Mouse (Mus musculus) midbrain, embryonic 15.5 days (tissue): ENCODE results near the gene Pdia6. TPM values are rescaled to one million over a fixed set of nuclear protein-coding genes. Genes with fewer than 3 reads are reported as not detected.

Source experiments
- ATAC-seq: fragments of 200-750 bp; cut with Nextera tagmentation; replicated peaks from 2 replicates; pipeline ENCODE4 v1.8.0; 2017; ENCODE audit warnings: moderate TSS enrichment
- H3K27ac ChIP-seq: fragments of 300-500 bp; sonication (generic); 2 replicates; pipeline ENCODE4 v1.5.1; 2015; ENCODE audit warnings: mild to moderate bottlenecking, inconsistent platforms
- H3K27me3 ChIP-seq: fragments of 300-500 bp; sonication (generic); replicated peaks from 2 replicates; pipeline ENCODE4 v1.6.1; 2015; ENCODE audit warnings: inconsistent platforms
- H3K36me3 ChIP-seq: fragments of 300-500 bp; sonication (generic); replicated peaks from 2 replicates; pipeline ENCODE4 v1.6.1; 2015; ENCODE audit warnings: inconsistent platforms
- H3K4me1 ChIP-seq: fragments of 300-500 bp; sonication (generic); 2 replicates; pipeline ENCODE4 v1.6.1; 2015; ENCODE audit warnings: inconsistent platforms
- H3K4me2 ChIP-seq: fragments of 300-500 bp; sonication (generic); 2 replicates; pipeline ENCODE4 v1.6.1; 2015; ENCODE audit warnings: inconsistent platforms, mild to moderate bottlenecking, moderate library complexity
- H3K4me3 ChIP-seq: fragments of 300-500 bp; sonication (generic); 2 replicates; pipeline ENCODE4 v1.5.1; 2015; ENCODE audit warnings: mild to moderate bottlenecking, inconsistent platforms
- H3K9ac ChIP-seq: fragments of 300-500 bp; sonication (generic); 2 replicates; pipeline ENCODE4 v1.6.1; 2015; ENCODE audit warnings: mild to moderate bottlenecking, inconsistent platforms
- H3K9me3 ChIP-seq: fragments of 300-500 bp; sonication (generic); 2 replicates; pipeline ENCODE4 v1.6.1; 2016; ENCODE audit warnings: inconsistent platforms
- WGBS: fragments of 180-500 bp; shearing (Covaris S2); methylation state at CpG from one replicate; pipeline ENCODE4 v1.1.7; 2015; ENCODE audit warnings: mixed read lengths; 5-methylcytosine and 5-hydroxymethylcytosine counted together
- polyA plus RNA-seq: library from polyadenylated mRNA; unstranded; fragments of >200 nt; fragmentation: Nextera tagmentation; extraction: Ambion mirVana; gene quantifications from 2 replicates; pipeline ENCODE4 v1.2.1, GENCODE M21; 2015

Pdia6 gene
- polyA plus RNA-seq, 1 experiment from 2014 or later: 273 TPM

DNA sequence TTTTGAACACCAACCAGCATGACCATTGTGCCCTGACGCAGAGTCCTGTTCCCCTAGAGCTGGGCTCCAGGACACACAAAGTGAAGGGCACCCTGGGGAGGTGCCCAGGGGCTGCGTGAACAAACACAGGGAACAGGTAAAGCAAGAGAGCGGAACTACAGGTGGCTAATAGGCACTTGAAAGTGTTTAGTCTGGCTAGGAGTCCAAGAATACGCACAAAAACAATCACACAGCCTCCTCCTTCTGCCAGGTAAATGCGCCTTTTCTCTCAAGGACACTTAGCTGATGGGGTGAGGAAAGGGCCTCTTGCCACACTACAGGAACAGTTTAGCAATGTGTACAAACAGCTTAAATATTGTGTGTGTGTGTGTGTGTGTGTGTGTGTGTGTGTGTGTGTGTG is 49.8 kb downstream of the Pdia6 start:
- H3K4me2 ChIP-seq: no peak overlapping the region
- H3K9ac ChIP-seq: no peak overlapping the region
- H3K4me3 ChIP-seq: no peak overlapping the region
- peaks cover 1% of the 10 kb centered on the region; the same call in 1 of the 2 replicates for H3K4me1 ChIP-seq
- no peaks in the 10 kb centered on the region for H3K27me3 ChIP-seq
- no peak overlapping the region for H3K27ac ChIP-seq
- no peaks in the 10 kb centered on the region for H3K9me3 ChIP-seq
- ATAC-seq: no peak
- 91% methylated on average over 5 of the region's 5 CpGs for WGBS
- H3K36me3 ChIP-seq: no peaks in the 10 kb centered on the region

DNA sequence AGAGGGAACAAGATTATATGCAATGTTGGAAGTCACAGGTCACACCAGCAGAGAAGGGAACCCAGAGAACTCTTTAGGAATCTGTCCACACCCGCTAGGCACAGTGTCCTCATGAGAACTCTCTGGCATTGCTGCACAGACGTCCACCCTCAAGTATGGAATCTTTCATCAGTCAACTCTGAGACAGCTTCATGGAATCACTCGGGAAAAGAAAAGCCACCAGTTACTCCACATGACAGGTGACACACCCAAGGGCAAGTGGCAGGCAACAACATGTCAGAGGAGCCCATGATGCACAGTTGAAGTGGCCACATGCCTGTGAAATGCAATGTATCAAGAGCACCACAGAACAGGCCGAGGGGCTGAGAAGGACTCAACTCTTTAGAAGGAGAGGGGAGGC is 51.6 kb downstream of the Pdia6 start:
- H3K27ac ChIP-seq: no peak overlapping the region
- no peak overlapping the region for H3K9ac ChIP-seq
- no peak overlapping the region for H3K4me2 ChIP-seq
- H3K9me3 ChIP-seq: no peaks in the 10 kb centered on the region
- WGBS: 80% methylated on average over 4 of the region's 4 CpGs
- H3K4me1 ChIP-seq: no peaks in the 10 kb centered on the region
- no peaks in the 10 kb centered on the region for H3K36me3 ChIP-seq
- peaks cover 1% of the 10 kb centered on the region; the same call in 1 of the 2 replicates for H3K27me3 ChIP-seq
- no peak for ATAC-seq
- no peak overlapping the region for H3K4me3 ChIP-seq

DNA sequence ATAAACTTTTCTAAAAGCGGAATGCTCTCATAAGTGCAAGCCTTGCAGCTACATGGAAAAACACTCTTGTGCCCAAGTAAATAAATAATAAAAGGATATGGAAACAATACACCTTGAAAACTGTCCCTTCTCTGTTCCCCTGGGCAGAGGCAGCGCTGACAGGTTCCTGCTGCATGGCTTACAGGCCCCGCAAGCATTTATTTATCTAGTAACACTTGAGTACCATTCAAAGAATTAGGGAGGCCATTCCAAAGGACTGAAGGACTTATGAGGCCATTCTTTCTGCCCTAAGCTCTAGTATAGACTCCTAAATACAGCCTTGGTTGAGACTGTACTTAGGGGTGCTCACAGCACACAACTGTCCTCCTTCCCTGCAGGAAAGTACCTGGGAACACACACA is 52.1 kb downstream of the Pdia6 start:
- ATAC-seq: no peak
- peaks cover 6% of the 10 kb centered on the region for H3K27me3 ChIP-seq
- H3K27ac ChIP-seq: no peak overlapping the region
- H3K4me2 ChIP-seq: no peak overlapping the region
- no peaks in the 10 kb centered on the region for H3K4me1 ChIP-seq
- 79% methylated on average over 3 of the region's 3 CpGs for WGBS
- H3K36me3 ChIP-seq: no peaks in the 10 kb centered on the region
- H3K9me3 ChIP-seq: no peaks in the 10 kb centered on the region
- H3K4me3 ChIP-seq: no peak overlapping the region
- no peak overlapping the region for H3K9ac ChIP-seq

DNA sequence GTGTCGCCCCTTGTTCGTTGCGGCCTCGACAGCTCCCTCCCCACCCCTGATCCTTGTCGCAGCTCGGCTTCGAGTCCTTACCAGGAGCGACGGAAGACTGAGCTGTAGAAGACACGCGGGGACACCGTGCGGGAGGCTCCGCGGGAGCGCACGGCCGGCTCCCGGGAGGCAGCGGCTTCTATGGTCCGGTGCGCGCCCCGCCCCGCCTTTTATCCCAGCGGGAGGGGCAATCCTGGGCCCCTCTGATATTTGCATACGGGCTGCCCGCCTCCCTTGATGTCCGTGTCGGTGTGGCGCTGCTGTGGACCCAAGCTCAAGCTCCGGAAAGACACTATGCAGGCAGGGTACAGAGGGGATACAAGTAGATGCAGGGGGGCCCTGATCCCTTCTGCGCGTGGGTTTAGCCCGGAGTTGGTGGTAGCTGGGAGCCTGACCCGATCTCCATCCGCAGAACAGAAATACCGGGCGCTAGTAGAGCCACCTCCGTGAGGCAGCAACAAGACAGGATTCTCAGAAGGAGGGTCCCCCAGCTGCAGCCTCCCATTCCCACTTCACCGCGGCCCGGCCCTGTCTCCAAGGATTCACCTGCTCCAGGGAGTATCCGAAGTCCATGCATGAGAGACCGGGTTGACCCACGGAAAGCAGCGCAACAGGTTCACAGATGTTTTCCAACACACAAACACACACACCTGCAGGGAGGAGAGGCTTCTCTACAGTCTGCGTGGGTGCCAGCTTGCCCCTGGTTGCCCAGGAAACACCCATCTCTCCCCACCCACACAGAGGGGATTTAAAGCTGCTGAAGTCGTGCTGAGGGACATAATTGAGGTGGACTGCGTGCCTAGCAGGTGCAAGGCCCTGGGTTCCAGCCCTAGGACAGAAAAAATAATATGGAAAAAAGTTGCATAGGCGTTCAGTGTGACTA is 58.5 kb downstream of the Pdia6 start:
- ATAC-seq: peak; percentile 70

DNA sequence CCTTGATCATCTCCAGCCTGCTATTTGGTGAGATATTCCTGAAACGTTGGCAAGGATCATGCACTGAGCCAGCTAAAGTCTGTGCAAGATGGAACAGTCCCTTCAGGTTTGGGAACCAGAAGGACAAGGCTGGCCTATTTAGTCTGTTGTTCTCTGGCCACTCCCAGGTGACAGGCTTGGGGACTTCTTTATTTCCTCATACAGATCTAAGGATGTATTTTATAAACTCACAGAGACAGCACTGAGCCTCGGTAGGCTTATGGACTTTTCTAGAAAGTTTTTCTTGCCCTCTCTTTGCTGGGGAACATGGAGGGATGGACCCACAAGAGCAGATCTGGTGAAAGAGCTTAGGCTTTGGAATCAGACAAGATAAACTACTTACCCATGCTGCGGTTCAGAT is 62.9 kb downstream of the Pdia6 start, which contains the start of gene Atp6v1c2:
Atp6v1c2 (minus strand) TSS at position 101 of the 400 bp plus-strand sequence.
- Histone ChIP-seq H3K27ac (no peak within 1 kb of the TSS), H3K4me3 (no peak within 1 kb of the TSS), H3K4me2 (no peak within 1 kb of the TSS), H3K9me3 (no peaks in the 10 kb centered on the region), H3K36me3 (no peaks in the 10 kb centered on the region), H3K4me1 (peaks cover 10% of the 10 kb centered on the region), H3K9ac (no peak within 1 kb of the TSS), H3K27me3 (peaks cover 15% of the 10 kb centered on the region)
- no peak for ATAC-seq
- WGBS: 82% methylated on average over 3 of the region's 3 CpGs

More for the DNA sequence above, 58.5 kb downstream of the Pdia6 start:
- H3K4me1 ChIP-seq: peaks cover 13% of the 10 kb centered on the region
- peaks cover 29% of the 10 kb centered on the region for H3K27me3 ChIP-seq
- WGBS: 2% methylated on average over 51 of the region's 51 CpGs
- H3K9me3 ChIP-seq: no peaks in the 10 kb centered on the region
- H3K27ac ChIP-seq: no peak overlapping the region
- H3K4me2 ChIP-seq: peak overlapping the region; percentile 94
- peak overlapping the region; percentile 47 for H3K4me3 ChIP-seq
- peak overlapping the region; percentile 48 for H3K9ac ChIP-seq
- H3K36me3 ChIP-seq: no peaks in the 10 kb centered on the region

DNA sequence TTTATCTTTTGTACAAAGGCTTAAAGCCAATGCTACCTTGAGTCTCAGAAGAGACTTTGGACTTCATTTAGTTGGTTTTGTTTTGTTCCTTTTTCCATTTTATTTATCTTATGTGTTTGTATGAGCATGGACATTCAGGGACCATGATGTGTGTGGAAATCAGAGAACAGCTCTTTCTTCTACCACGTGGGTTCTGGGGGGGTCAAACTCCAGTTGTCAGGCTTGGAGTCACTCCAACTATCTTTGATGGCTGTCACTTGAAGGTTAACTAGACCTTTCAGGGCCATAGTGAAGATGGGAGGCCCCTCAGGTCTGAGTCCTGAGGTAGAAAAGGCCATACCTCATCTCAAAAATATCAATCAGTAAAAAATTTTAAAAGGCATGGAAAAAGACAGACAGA is 67.1 kb downstream of the Pdia6 start:
- WGBS: 29% methylated on average over 1 of the region's 1 CpGs

More for the DNA sequence above, 67.1 kb downstream of the Pdia6 start:
- Histone ChIP-seq H3K4me3 (no peak overlapping the region), H3K4me2 (no peak overlapping the region), H3K9ac (no peak overlapping the region), H3K36me3 (no peaks in the 10 kb centered on the region), H3K9me3 (no peaks in the 10 kb centered on the region), H3K27me3 (0 out of 2 replicates have a peak, but pooled peaks cover 3% of the 10 kb centered on the region), H3K4me1 (no peaks in the 10 kb centered on the region), H3K27ac (no peak overlapping the region)
- ATAC-seq: no peak

Other genes starting within 250 kb of the Pdia6 start
- gene Kcnf1, start 89.7 kb upstream of the Pdia6 start, polyA plus RNA-seq: 5.0 and 5.5 TPM in 2 replicates
- gene Atp6v1c2, start 62.8 kb downstream of the Pdia6 start, polyA plus RNA-seq: 0.59 and 0.75 TPM in 2 replicates
- gene Nol10, start 81.9 kb downstream of the Pdia6 start, polyA plus RNA-seq: 20.7 and 21.6 TPM in 2 replicates